Mouse (Mus musculus): ENCODE data around the gene Syne1.

Gene Syne1

DNA sequence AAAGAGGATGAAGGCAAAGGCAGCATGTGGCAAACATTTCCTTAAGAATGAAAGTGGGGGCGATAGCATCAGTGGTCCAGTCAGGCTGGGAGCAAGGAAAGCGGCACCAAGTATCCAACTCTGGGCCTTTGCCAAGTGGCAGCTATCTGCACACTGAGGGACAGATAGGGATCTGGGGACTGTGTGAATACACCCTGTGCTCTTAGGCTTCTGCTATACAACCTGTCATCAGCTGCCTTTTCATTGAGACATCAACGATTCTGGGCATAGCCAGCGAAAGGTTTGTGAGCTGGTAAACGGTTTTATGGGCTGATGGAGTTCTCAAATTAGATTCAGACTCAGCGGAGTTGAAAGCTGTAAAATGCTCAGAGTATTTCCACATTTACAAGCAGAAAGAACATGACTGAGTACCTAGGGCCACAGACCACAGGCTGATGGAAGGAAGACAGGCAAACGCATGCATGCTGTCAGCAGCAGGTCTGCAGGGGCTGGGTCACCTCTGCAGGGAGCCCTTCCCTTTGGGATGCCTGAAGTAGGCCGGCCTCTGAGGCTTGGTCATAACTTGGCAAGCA, 542.4 kb downstream of the Syne1 start:
- in situ Hi-C loops (cut with MboI, MseI) = no loop called here

DNA sequence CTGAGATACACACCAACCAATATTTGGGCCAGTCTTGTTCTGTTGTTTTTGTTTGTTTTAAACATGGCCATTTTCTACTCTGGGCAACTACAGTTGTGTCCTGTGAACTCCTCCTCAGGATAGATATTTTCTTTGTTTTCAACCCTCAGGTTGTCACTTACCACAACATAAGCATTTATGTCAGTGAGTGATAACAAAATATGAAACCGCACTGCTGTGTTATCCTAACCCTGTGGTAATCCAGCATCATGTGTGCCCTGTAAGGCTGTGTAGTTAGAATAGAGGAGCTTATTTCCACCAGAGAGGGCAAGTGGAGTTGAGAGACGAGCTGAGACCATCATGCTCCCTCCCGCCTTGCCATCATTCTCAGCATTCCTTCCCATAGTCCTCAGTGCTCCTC, 554.7 kb downstream of the Syne1 start:
- in situ Hi-C loops (cut with MboI, MseI) = no loop called here

DNA sequence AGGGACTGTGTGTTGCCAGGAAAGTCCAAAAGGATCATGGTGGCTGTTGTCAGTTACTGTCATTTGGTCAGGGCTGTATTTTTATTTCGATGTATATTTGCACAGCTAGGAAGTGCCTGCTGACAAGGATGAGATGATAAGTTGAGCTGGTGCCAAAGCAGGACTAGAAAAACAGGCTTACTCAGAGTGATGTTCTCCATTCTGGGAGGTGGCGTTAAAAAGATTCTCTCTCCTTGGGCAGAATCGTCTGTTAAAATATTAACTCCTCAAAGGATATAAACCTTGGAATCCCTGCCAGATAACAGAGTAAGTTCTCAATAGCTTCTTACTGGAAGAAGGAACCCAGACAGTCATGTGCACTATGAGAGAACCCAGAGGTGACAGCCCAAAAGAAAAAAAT, 557.5 kb downstream of the Syne1 start:
- in situ Hi-C loops (cut with MboI, MseI) = no loop called here

DNA sequence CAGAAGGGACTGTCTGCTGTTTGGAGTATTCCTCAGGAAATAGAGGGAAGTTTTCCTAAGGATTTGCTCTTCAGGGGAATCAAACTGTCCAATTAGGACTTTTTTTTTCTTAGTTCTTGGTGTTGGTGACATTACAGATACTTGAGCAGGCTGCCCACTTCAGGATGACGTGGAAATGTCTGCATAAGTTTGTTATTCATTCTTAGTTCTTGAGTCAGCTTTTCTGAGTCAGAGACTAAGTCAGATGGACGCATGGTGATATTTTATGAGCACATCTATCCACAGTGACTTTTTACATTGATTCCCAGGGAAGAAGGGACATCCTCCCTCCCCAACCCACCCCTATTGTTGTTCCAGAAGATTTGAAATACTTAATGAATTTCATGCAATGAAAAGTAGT, 567.4 kb downstream of the Syne1 start:
- in situ Hi-C loops (cut with MboI, MseI) = no loop called here

DNA sequence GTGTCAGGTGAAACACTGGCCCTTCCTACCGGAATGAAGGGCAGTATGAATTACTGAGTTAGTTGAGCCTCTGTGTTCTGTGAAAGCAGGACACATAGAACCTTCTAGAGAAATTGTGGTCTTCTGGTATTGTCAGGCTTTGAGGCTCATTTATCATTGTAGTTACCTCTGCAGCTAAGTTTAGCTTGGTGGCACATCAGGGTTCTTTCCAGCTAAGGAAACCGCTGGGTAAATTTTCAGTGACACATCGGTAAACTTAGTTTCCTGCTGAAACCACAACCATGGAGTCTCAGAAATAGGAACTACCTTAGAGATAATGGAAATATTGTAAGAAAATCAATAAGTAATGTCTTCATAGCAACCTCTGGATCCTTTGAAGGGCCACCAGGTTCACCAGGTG, 573.9 kb downstream of the Syne1 start:
- in situ Hi-C loops (cut with MboI, MseI) = no loop called here

DNA sequence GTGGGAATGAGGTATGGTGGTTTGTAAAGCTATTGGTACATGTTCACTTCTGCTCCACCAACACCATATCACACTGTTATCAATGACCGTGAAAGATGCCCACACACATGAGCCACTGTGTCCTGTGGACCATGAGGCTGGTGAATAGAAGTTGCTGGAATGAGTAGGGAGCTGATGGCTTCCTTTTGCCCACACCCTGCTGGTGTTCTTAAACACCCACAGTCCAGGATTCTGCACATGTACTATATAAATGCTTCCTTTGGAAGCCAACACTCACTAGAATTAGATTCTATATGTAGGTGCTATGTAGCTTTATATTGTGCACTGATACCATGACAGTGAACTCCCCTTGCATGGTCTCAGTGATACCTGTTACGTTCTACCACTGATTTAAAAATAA, 574.7 kb downstream of the Syne1 start:
- in situ Hi-C loops (cut with MboI, MseI) = no loop called here

DNA sequence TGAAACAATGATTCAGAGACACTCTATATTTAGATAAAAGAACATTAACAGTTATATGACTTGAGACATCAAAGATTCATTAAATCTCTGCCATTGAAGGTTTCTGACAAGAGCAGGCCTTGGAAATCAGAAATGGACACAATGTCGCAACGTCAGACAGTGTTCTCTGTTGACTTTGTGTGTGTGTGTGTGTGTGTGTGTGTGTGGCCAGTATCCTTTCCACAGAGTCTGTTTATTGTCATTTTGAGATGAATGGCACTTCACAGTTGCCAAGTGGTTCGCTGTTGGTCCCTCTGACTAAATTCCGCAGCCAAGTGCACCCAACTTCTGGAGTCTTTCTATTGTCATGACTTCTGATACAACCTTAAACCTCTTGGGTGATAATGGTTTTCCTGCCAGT, 577.0 kb downstream of the Syne1 start:
- in situ Hi-C loops (cut with MboI, MseI) = no loop called here

DNA sequence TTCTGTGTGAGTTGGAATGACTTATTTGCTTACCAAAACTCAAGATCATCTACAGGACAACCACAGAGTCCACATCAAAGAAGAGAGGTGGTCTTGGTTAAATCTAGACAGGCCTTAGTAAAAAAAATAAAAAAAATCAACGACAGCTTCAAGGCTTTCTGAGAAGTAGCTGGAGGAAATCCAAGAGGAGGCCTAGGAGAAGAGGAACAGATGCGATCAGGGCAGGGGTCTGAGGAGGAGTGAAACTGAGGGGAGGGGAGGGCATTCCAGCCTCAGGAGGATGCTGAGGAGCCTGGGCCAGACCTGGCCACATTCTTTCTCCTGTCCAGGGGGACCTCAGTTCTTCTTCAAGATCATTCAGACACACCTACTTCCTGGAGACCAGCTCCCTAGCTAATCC, 579.3 kb downstream of the Syne1 start:
- in situ Hi-C loops (cut with MboI, MseI) = no loop called here

DNA sequence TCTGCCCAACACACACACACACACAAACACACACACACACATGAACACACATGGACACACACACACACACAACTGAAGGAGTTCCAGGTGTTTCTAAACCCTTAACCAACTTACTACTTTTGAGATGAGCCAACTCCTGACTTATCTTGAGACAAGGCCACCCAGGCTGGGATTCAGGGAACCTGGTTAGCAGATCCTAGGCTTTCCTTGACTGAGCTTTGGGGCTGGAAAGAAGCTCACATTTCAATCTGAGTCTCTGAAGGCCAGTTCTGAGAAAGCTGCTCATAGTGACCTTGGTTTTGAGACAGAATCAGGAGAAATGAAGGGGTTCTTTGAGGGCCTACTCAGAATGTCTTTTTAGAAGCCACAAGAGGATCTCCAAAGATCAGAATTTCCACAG, 579.7 kb downstream of the Syne1 start:
- in situ Hi-C loops (cut with MboI, MseI) = no loop called here

DNA sequence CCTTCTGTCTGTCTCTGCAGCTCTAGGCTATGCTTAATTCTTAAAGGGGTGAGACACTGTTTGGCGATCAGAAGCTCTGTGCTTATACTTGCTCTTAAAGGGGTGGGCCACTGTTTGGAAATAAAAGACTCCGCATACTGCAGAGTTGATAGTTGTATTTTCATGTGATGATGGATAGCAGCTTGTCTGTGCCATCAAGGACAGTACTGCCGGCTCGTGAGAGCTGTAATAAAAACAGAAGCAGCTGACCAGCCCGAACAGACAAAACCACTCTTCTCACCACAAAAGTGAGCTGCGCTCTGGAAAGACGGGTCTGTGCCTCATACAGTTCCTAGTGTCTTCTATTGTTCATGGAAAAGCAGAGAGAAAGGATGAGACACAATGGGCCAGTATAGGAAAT, 580.1 kb downstream of the Syne1 start:
- in situ Hi-C loops (cut with MboI, MseI) = no loop called here

Measured in regulatory T cell (primary cell).